Mouse (Mus musculus): ENCODE results near the gene Retreg3. TPM values are rescaled to one million over a fixed set of nuclear protein-coding genes. Genes with fewer than 3 reads are reported as not detected.
A peak's percentile ranks its signal among the peaks of the same experiment; 100 is the strongest.

The Retreg3 gene
- polyA plus RNA-seq (2014; fragmentation: Nextera tagmentation; extraction: Ambion mirVana), result 10.5 and 14.0 TPM in 2 replicates

GRCm38 (mm10) chr11:101119761-101120544 is at the start of gene Retreg3, which contains the start of gene Tubg1:
TSS of gene Retreg3 (minus strand) at chr11:101119893.
TSS of gene Tubg1 (plus strand) at chr11:101119938.
- Histone ChIP-seq H3K9me3 (ENCODE audit: control insufficient read depth, low read length) (no peaks in the 10 kb centered on the region), H3K4me3 (ENCODE audit: low read length) (peak within 1 kb of the TSS; percentile 89), H3K36me3 (ENCODE audit: control insufficient read depth, insufficient read depth, low read length) (peaks cover 29% of the 10 kb centered on the region; the same call in 1 of the 2 replicates), H3K9ac (ENCODE audit: low read depth, low read length) (peak within 1 kb of the TSS; percentile 91), H3K27me3 (ENCODE audit: control insufficient read depth, insufficient read depth, low read length) (no peaks in the 10 kb centered on the region), H3K4me1 (ENCODE audit: control insufficient read depth, insufficient read depth, low read length) (peaks cover 19% of the 10 kb centered on the region), H3K27ac (ENCODE audit: low read depth, low read length) (peak within 1 kb of the TSS; percentile 89), H3K4me2 (replicated peaks; ENCODE audit: low read depth, low read length) (peak within 1 kb of the TSS; percentile 97)
- under 1% methylated on average over 61 of the region's 61 CpGs for WGBS
- peak; percentile 95 for ATAC-seq (ENCODE audit: low FRiP score, low TSS enrichment)

- 64% methylated on average over 18 of the region's 18 CpGs for WGBS
- no peak for ATAC-seq (ENCODE audit: low FRiP score, low TSS enrichment)
- Histone ChIP-seq H3K4me3 (ENCODE audit: low read length) (peak overlapping the region; percentile 76; the same call in 1 of the 2 replicates), H3K27me3 (ENCODE audit: control insufficient read depth, insufficient read depth, low read length) (peaks cover 42% of the 10 kb centered on the region), H3K9me3 (ENCODE audit: control insufficient read depth, low read length) (no peaks in the 10 kb centered on the region), H3K27ac (ENCODE audit: low read depth, low read length) (no peak overlapping the region), H3K4me1 (ENCODE audit: control insufficient read depth, insufficient read depth, low read length) (peaks cover 51% of the 10 kb centered on the region), H3K4me2 (replicated peaks; ENCODE audit: low read depth, low read length) (peak overlapping the region; percentile 93), H3K36me3 (ENCODE audit: control insufficient read depth, insufficient read depth, low read length) (peaks cover 32% of the 10 kb centered on the region), H3K9ac (ENCODE audit: low read depth, low read length) (0 out of 2 replicates have a peak overlapping the region, but pooled peaks have one; percentile 31)
These were observed 48.7 kb upstream of the Retreg3 start for GRCm38 (mm10) chr11:101168301-101168980.

GRCm38 (mm10) chr11:101167963-101168300 is 48.2 kb upstream of the Retreg3 start:
- Histone ChIP-seq H3K4me3 (ENCODE audit: low read length) (no peak overlapping the region), H3K4me1 (ENCODE audit: control insufficient read depth, insufficient read depth, low read length) (peaks cover 50% of the 10 kb centered on the region), H3K9me3 (ENCODE audit: control insufficient read depth, low read length) (no peaks in the 10 kb centered on the region), H3K27ac (ENCODE audit: low read depth, low read length) (no peak overlapping the region), H3K9ac (ENCODE audit: low read depth, low read length) (no peak overlapping the region), H3K36me3 (ENCODE audit: control insufficient read depth, insufficient read depth, low read length) (peaks cover 36% of the 10 kb centered on the region), H3K27me3 (ENCODE audit: control insufficient read depth, insufficient read depth, low read length) (peaks cover 45% of the 10 kb centered on the region), H3K4me2 (replicated peaks; ENCODE audit: low read depth, low read length) (no peak overlapping the region; the same call in 1 of the 2 replicates)
- 38% methylated on average over 8 of the region's 8 CpGs for WGBS
- no peak for ATAC-seq (ENCODE audit: low FRiP score, low TSS enrichment)

- Histone ChIP-seq H3K36me3 (ENCODE audit: control insufficient read depth, insufficient read depth, low read length) (peaks cover 41% of the 10 kb centered on the region), H3K4me2 (replicated peaks; ENCODE audit: low read depth, low read length) (no peak overlapping the region), H3K9me3 (ENCODE audit: control insufficient read depth, low read length) (no peaks in the 10 kb centered on the region), H3K27ac (ENCODE audit: low read depth, low read length) (no peak overlapping the region), H3K27me3 (ENCODE audit: control insufficient read depth, insufficient read depth, low read length) (peaks cover 47% of the 10 kb centered on the region), H3K4me3 (ENCODE audit: low read length) (no peak overlapping the region), H3K9ac (ENCODE audit: low read depth, low read length) (no peak overlapping the region), H3K4me1 (ENCODE audit: control insufficient read depth, insufficient read depth, low read length) (peaks cover 45% of the 10 kb centered on the region)
- no peak for ATAC-seq (ENCODE audit: low FRiP score, low TSS enrichment)
- 57% methylated on average over 19 of the region's 19 CpGs for WGBS
These were observed 47.7 kb upstream of the Retreg3 start for GRCm38 (mm10) chr11:101167211-101167962.

GRCm38 (mm10) chr11:101166357-101166756 is 46.7 kb upstream of the Retreg3 start:
- no peak overlapping the region for H3K27ac ChIP-seq (ENCODE audit: low read depth, low read length)
- no peak for ATAC-seq (ENCODE audit: low FRiP score, low TSS enrichment)
- WGBS, result 61% methylated on average over 14 of the region's 14 CpGs
- peaks cover 48% of the 10 kb centered on the region for H3K27me3 ChIP-seq (ENCODE audit: control insufficient read depth, insufficient read depth, low read length)
- no peak overlapping the region for H3K9ac ChIP-seq (ENCODE audit: low read depth, low read length)
- no peaks in the 10 kb centered on the region for H3K9me3 ChIP-seq (ENCODE audit: control insufficient read depth, low read length)
- H3K4me2 ChIP-seq (replicated peaks; ENCODE audit: low read depth, low read length), result no peak overlapping the region
- H3K36me3 ChIP-seq (ENCODE audit: control insufficient read depth, insufficient read depth, low read length), result peaks cover 51% of the 10 kb centered on the region
- H3K4me3 ChIP-seq (ENCODE audit: low read length), result no peak overlapping the region
- H3K4me1 ChIP-seq (ENCODE audit: control insufficient read depth, insufficient read depth, low read length), result peaks cover 42% of the 10 kb centered on the region

GRCm38 (mm10) chr11:101164677-101165580 is 45.2 kb upstream of the Retreg3 start:
- H3K9ac ChIP-seq (ENCODE audit: low read depth, low read length), result 0 out of 2 replicates have a peak overlapping the region, but pooled peaks have one; percentile 28
- H3K27me3 ChIP-seq (ENCODE audit: control insufficient read depth, insufficient read depth, low read length), result peaks cover 48% of the 10 kb centered on the region
- no peaks in the 10 kb centered on the region for H3K9me3 ChIP-seq (ENCODE audit: control insufficient read depth, low read length)
- peak overlapping the region; percentile 34; the same call in 1 of the 2 replicates for H3K4me3 ChIP-seq (ENCODE audit: low read length)
- 27% methylated on average over 35 of the region's 35 CpGs for WGBS
- H3K4me2 ChIP-seq (replicated peaks; ENCODE audit: low read depth, low read length), result peak overlapping the region; percentile 60
- H3K4me1 ChIP-seq (ENCODE audit: control insufficient read depth, insufficient read depth, low read length), result peaks cover 37% of the 10 kb centered on the region
- no peak for ATAC-seq (ENCODE audit: low FRiP score, low TSS enrichment)
- H3K27ac ChIP-seq (ENCODE audit: low read depth, low read length), result no peak overlapping the region
- H3K36me3 ChIP-seq (ENCODE audit: control insufficient read depth, insufficient read depth, low read length), result peaks cover 52% of the 10 kb centered on the region

GRCm38 (mm10) chr11:101164351-101164665 is 44.6 kb upstream of the Retreg3 start:
- Histone ChIP-seq H3K4me3 (ENCODE audit: low read length) (peak overlapping the region; percentile 34), H3K4me2 (replicated peaks; ENCODE audit: low read depth, low read length) (peak overlapping the region; percentile 60), H3K27me3 (ENCODE audit: control insufficient read depth, insufficient read depth, low read length) (peaks cover 48% of the 10 kb centered on the region), H3K4me1 (ENCODE audit: control insufficient read depth, insufficient read depth, low read length) (peaks cover 31% of the 10 kb centered on the region), H3K9me3 (ENCODE audit: control insufficient read depth, low read length) (no peaks in the 10 kb centered on the region), H3K27ac (ENCODE audit: low read depth, low read length) (no peak overlapping the region), H3K9ac (ENCODE audit: low read depth, low read length) (peak overlapping the region; percentile 28; the same call in 1 of the 2 replicates), H3K36me3 (ENCODE audit: control insufficient read depth, insufficient read depth, low read length) (peaks cover 52% of the 10 kb centered on the region)
- whole genome bisulfite sequencing, result 11% methylated on average over 21 of the region's 21 CpGs
- no peak for ATAC-seq (ENCODE audit: low FRiP score, low TSS enrichment)
